Mouse (Mus musculus): ENCODE data around the gene Izumo4. TPM values are rescaled to one million over a fixed set of nuclear protein-coding genes. Genes with fewer than 3 reads are reported as not detected.

The Izumo4 gene
- total RNA-seq, 1 experiment from 2014 or later: 10.4 TPM

GRCm38 (mm10) chr10:80705033-80705432 is 3.0 kb downstream of the Izumo4 start:
- ATAC-seq (replicated peaks; ENCODE audit: low read depth, poor library complexity, severe bottlenecking): no peak

- ATAC-seq (replicated peaks; ENCODE audit: low read depth, poor library complexity, severe bottlenecking): no peak
Observed at GRCm38 (mm10) chr10:80705479-80705878, 3.5 kb downstream of the Izumo4 start.

- no peak for ATAC-seq (replicated peaks; ENCODE audit: low read depth, poor library complexity, severe bottlenecking)
Observed at GRCm38 (mm10) chr10:80710834-80711233, 8.8 kb downstream of the Izumo4 start.

GRCm38 (mm10) chr10:80717281-80717680 is 15.3 kb downstream of the Izumo4 start:
- no peak for ATAC-seq (replicated peaks; ENCODE audit: low read depth, poor library complexity, severe bottlenecking)

GRCm38 (mm10) chr10:80727369-80728127 is 25.6 kb downstream of the Izumo4 start:
- no peak for ATAC-seq (replicated peaks; ENCODE audit: low read depth, poor library complexity, severe bottlenecking)

GRCm38 (mm10) chr10:80732611-80733101 is 30.7 kb downstream of the Izumo4 start:
- ATAC-seq (replicated peaks; ENCODE audit: low read depth, poor library complexity, severe bottlenecking): no peak

- ATAC-seq (replicated peaks; ENCODE audit: low read depth, poor library complexity, severe bottlenecking): no peak
Observed at GRCm38 (mm10) chr10:80736731-80737130, 34.7 kb downstream of the Izumo4 start.

- ATAC-seq (replicated peaks; ENCODE audit: low read depth, poor library complexity, severe bottlenecking): no peak
Observed at GRCm38 (mm10) chr10:80738657-80739056, 36.7 kb downstream of the Izumo4 start.

GRCm38 (mm10) chr10:80741146-80741545 is 39.2 kb downstream of the Izumo4 start:
- no peak for ATAC-seq (replicated peaks; ENCODE audit: low read depth, poor library complexity, severe bottlenecking)

- no peak for ATAC-seq (replicated peaks; ENCODE audit: low read depth, poor library complexity, severe bottlenecking)
Observed at GRCm38 (mm10) chr10:80741634-80742179, 39.7 kb downstream of the Izumo4 start.

- peak; percentile 99 for ATAC-seq (replicated peaks; ENCODE audit: low read depth, poor library complexity, severe bottlenecking)
Observed at GRCm38 (mm10) chr10:80742180-80742978, 40.4 kb downstream of the Izumo4 start, which contains the start of gene Ap3d1. Ap3d1 (minus strand) TSS chr10:80742264.

- peak; percentile 46 for ATAC-seq (replicated peaks; ENCODE audit: low read depth, poor library complexity, severe bottlenecking)
Observed at GRCm38 (mm10) chr10:80744262-80744661, 42.3 kb downstream of the Izumo4 start.

- peak; percentile 31; the same call in 1 of the 2 replicates for ATAC-seq (replicated peaks; ENCODE audit: low read depth, poor library complexity, severe bottlenecking)
Observed at GRCm38 (mm10) chr10:80747410-80747809, 45.4 kb downstream of the Izumo4 start.

- 0 out of 2 replicates have a peak, but pooled peaks have one; percentile 16 for ATAC-seq (replicated peaks; ENCODE audit: low read depth, poor library complexity, severe bottlenecking)
Observed at GRCm38 (mm10) chr10:80748609-80749008, 46.6 kb downstream of the Izumo4 start.

GRCm38 (mm10) chr10:80751188-80751832 is 49.3 kb downstream of the Izumo4 start:
- ATAC-seq (replicated peaks; ENCODE audit: low read depth, poor library complexity, severe bottlenecking): peak; percentile 55

- ATAC-seq (replicated peaks; ENCODE audit: low read depth, poor library complexity, severe bottlenecking): peak; percentile 59
Observed at GRCm38 (mm10) chr10:80752079-80752625, 50.2 kb downstream of the Izumo4 start.

GRCm38 (mm10) chr10:80754594-80755290 is 52.8 kb downstream of the Izumo4 start, which contains the start of gene Dot1l:
Dot1l (plus strand) TSS chr10:80755206.
- ATAC-seq (replicated peaks; ENCODE audit: low read depth, poor library complexity, severe bottlenecking): peak; percentile 59
